Mouse (Mus musculus) heart, postnatal 36 days (tissue): ENCODE data around the gene Tmem255b. TPM values are rescaled to one million over a fixed set of nuclear protein-coding genes. Genes with fewer than 3 reads are reported as not detected.

Source experiments
- DNase-seq, 2 experiments: peaks; one replicate each; pipeline ENCODE4 v3.0.0; 2021 to 2022
- intact Hi-C: fragments of 180-260 bp; cut with DNase I; formaldehyde crosslinking; loops from one replicate; pipeline ENCODE4 v1.15.1; 2025
- total RNA-seq, 2 experiments: library from RNA; stranded (reverse); gene quantifications; 2 replicates each; pipeline ENCODE4 v1.2.3; 2021

The Tmem255b gene
- total RNA-seq = 1 to 10 TPM; 6.3 to 6.7 TPM

DNA sequence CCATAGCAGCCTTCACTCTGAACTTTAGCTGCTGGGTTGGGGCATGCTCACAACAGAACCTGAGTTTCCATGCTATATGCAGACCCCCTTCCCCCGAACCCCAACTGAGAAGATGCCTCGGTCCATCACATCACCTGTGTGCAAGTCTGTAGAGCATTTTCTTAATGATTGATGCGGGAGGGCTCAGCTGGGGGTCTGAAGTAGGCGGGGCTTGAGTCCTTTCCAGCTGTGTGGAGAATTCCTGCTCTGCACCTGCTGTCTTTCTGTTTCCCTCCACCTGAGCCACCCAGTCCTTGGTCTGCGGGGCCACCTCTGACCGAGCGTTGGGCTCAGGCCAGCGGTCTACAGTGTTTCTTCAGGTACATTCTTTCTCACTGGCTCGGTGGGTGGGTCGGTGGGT, at the start of gene Tmem255b:
TSS of gene Tmem255b (plus strand) at position 301 of the 400 bp plus-strand sequence.
- intact Hi-C loops = loop anchor here (2.0 kb wide), 1 partner anchor 22 kb away; no protein-coding TSS in a partner anchor
- no peak for DNase-seq

DNA sequence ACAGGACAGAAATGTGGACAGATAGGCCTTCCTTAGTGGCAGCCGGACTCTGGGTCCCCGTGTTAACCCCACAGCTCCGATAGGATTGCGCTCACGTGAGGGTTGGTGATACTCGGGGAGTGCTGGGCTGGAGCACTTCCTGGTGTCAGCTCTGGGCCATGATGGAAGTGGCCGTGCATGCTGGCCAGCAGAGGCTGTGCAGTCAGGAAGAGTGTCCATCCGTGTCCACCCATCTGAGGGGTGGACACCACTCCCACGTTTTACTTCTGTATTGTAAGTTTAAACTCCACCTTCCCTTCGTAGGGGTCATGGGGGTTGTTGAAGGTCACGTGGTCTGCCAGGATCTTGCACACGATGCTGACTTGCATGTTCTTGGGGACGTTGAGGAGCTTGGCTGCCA, 48.6 kb upstream of the Tmem255b start:
- intact Hi-C loops = no loop called here
- DNase-seq = no peak

DNA sequence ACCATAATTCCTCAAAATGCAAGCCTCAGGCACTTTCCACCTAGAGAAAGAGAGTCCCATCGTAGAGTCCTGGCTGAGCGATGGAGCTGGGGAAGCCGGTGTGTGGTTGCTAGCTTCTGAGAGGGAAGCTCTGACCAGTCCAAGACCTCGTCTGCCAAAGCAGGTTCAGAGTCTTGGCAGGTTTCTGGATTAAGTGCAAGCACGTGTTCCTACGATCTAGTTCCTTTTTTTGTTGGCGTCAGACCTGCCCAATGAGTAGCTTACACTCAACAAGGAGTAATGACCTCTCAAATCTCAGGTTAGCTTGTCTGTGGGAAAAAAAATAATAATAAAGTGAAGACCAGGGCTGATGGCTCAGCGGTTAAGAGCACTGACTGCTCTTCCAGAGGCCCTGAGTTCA, 47.3 kb upstream of the Tmem255b start:
- intact Hi-C loops = no loop called here
- DNase-seq = no peak

DNA sequence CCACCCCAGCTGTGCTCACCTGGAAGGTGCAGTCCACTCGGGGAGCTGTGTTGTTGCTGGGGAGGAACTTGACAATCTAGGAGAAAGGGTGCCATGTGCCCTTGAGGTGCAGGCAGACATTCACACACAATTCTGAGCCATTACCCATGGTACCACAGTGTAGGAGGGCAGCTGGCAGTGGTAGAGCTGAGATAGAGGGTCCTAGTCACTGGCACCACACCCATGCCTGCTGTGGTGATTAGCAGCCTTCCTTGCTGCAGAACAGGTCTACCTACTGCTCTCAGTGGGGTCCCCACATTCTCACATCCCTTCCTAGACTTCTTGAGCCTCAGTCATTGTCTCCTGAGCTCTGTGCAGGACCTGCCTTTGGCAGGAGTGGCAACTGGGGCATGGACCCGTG, 46.2 kb upstream of the Tmem255b start:
- intact Hi-C loops = no loop called here
- no peak for DNase-seq

DNA sequence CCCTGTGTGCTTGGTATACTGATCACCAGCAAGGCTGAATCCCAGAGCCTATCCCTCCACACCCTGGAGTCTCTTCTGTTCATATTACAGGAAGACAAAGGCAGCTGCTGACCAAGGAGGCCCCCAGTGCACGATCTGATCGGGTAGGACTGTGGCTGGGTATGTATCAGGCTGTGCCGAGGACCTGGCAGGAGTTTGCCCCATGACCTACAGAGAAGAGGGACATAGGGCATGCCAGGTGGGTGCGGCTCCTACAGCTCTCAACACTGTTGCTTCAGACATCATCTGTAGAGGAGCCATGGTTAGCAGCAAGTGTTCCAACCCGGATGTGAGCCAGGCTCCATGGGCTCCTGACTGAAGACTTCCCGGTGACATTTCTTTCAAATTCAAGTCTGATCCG, 41.1 kb upstream of the Tmem255b start:
- intact Hi-C loops = no loop called here
- no peak for DNase-seq

DNA sequence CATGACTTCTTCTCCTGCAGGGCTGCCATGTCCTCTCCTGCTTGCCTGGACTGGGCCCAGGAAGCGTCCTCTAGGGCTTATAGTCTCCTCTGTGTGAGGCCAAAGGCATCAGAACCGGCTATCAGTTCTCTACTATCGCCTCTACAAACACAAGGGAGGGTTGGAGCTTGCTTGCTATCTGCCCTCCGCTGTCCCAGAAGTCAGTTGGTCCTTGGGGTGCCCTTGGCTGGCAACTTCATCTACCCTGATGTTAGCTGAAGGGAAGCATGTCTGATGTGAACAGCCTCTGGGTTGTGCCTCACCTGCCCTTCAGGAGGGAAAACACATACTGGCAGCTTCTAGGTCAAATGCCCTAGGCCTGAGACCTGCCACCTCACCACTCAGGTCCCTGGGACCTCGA, 38.3 kb upstream of the Tmem255b start, which contains the start of gene Atp4b:
TSS of gene Atp4b (minus strand) at position 101 of the 400 bp plus-strand sequence.
- intact Hi-C loops = no loop called here
- no peak for DNase-seq

DNA sequence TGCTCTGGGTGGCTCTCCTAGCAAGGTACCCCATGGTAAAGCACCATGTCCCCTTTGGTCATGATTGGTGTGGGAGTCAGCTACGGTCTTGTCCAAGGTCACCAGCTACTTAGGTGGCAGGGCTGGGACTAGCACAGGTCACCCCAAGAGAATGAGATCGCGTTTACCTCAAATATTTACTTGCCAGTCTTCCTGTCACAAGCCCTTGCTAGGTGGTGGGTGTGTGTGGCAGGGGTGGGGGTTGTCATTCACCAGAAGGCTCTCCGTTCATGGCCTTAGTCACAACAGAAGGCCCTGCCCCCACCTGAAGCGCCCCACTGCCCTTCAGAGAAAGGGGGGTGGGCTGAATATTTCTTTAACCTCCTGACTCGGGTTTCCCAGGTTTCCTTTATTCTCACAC, 31.5 kb upstream of the Tmem255b start:
- intact Hi-C loops = no loop called here
- DNase-seq = no peak

DNA sequence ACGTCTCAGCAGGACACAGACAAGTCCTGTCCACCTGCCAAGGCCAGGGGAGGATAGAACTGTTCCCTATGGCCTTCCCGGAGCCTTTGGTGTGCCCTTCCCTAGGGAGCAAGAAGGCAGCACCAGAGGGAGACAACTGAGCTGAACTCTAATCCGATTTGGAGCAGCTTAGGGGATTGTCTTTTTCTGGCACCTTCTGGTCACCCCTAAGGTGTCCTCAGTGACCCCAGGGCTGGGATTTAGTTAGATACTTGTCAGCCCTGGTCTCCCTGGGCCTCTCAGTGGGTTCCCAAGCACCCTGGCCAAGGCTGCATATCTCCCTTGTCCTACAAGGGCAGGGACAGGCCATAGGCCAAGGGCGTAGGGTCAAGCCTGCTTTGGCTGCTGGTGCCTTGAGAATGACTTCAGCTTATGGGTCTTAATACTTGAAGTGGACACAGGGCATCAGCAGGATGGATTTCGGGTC, 30.3 kb upstream of the Tmem255b start, which contains the start of gene Grk1:
TSS of gene Grk1 (plus strand) at position 416 of the 466 bp plus-strand sequence.
- intact Hi-C loops = no loop called here
- no peak for DNase-seq

DNA sequence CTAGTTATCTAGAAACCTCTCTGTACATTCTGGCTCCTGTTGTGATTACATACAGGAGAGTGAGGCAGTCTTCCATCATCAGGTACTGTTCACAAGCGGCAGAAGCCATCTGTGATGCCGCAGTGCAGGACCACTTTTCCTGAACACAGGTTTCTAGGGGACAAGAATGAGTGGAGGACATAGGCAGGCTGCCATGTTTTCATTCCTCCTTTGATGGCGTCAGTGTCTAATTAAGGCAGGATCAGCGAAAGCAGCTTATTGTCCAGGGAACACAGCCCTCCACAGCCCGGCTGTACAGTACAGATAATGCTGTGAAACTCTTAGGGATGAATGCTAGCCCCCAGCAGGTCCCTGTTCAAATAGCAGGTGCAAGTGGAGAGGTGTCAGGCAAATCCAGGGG, 29.0 kb upstream of the Tmem255b start:
- intact Hi-C loops = no loop called here
- DNase-seq = no peak

DNA sequence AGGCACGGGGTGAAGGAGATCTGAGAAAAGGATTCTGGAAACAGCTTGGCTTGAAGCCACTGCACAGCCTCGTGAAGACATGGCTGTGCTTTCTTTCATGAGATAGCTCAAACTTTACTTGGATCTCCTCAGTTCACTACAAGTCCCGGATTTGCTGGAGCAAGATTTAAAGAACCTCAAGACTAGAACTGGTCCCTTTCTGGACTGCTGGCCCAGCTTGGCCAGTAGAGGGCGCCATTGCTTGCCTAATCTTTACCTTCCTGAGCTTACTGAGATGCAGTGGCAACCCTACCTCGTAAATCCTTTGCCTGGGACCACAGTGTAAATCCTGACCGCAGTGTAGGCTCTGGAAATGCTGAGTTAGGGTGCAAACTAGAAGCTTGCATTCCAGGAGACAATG, 23.4 kb upstream of the Tmem255b start:
- peak; percentile 64 to 76 for DNase-seq

DNA sequence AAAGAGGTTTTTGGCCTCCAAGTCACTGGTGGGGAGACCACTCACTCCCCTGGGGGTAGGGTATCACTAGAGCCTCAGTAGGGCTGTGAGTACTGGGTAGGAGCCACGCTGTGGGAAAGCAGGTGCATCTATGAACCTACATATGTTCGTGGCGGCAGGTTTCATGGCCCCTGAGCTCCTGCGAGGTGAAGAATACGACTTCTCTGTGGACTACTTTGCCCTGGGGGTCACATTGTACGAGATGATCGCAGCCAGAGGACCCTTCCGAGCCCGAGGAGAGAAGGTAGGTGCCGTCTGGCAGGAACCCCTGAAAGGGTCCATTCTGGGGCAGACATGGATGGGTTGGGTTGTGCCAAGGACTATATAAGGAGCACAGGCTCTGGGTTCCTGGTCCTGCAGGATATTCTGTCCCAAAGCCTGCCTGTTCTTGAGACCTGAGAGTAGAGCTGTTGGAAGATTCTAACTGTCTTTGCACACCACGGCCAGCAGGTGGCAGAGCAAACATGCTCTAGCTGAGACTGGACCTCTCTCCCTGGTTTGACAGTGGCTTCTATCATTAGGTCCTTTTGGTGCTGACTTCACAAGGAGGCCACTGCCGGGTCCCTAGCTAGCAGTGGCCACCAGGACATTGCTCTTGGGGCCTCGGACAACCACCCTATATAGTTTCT, 22.0 kb upstream of the Tmem255b start:
- DNase-seq = peak; percentile 68 to 72
- intact Hi-C loops = loop anchor here (1.0 to 5.0 kb wide), 5 partner anchors 22 to 340 kb away; partner anchors contain the start of gene Tmem255b

More for the DNA sequence above, 23.4 kb upstream of the Tmem255b start:
- intact Hi-C loops = loop anchor here (2.0 to 5.0 kb wide), 2 partner anchors 121 to 375 kb away; no protein-coding TSS in a partner anchor

DNA sequence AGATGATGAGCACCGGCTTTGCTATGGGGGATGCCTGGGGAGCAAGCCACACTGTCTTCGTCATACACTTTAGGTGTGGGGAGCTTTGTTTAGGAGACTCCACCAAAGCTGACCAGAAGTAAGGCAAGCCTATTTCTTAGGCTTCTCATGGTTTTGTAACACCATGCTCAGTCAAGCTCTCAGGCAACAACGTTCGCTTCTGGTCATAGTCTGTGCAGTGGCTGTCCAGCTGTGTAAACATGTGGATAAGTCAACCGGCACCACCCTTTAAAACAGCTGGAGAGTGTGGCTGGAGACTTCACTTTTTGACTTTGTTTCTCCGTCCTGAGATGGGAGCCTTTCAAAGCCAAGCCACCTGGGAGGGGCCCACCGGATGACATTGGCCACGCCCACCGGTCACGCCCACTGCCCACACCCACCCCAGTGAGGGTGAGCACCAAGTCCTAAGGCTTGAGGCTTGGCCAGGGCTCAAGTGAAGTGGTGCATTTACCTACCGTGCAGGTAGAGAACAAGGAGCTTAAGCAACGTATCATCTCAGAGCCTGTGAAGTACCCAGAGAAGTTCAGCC, 21.1 kb upstream of the Tmem255b start:
- DNase-seq = no peak
- intact Hi-C loops = loop anchor here (1.0 to 5.0 kb wide), 5 partner anchors 21 to 339 kb away; partner anchors contain the start of gene Tmem255b

DNA sequence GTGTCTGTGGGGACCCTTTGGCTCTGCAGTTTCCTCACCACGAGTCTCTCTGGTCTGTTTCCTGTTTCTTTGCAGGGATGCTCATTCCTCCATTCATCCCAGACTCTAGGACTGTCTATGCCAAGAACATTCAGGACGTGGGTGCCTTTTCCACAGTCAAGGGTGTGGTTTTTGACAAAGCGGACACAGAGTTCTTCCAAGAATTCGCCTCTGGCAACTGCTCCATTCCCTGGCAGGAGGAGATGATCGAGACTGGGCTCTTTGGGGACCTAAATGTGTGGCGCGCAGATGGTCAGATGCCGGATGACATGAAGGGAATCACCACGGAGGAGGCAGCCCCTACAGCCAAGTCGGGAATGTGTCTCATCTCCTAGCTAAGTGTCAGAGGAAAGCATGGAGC, 19.1 kb upstream of the Tmem255b start:
- intact Hi-C loops = no loop called here
- DNase-seq = peak in 1 of 2 experiments; percentile 42

DNA sequence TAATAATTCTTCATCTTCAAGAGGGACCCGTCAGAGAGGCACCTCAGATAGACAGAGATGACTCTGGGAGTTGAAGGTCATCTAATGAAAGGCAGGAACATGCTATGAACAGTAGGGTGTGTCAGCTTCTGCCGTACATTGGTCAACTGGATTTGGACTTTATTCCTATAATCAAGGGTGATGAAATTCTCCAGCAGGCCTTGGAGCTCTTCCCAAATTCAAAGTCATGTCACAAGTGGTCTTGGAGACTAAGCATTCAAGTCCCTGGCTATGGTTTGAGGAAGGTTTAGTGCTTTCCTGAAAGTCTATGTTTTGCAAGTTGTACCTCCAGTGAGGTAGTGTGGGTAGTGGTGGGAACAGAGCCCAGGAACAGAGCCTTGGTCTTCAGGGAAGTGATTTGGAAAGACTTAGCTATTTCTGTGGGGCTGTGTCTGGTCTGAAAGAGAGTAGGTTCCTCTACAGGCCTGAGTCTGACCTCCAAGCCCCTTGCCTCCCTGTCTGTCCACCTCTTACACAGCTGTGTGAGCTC, 15.8 kb upstream of the Tmem255b start:
- intact Hi-C loops = no loop called here
- no peak for DNase-seq

DNA sequence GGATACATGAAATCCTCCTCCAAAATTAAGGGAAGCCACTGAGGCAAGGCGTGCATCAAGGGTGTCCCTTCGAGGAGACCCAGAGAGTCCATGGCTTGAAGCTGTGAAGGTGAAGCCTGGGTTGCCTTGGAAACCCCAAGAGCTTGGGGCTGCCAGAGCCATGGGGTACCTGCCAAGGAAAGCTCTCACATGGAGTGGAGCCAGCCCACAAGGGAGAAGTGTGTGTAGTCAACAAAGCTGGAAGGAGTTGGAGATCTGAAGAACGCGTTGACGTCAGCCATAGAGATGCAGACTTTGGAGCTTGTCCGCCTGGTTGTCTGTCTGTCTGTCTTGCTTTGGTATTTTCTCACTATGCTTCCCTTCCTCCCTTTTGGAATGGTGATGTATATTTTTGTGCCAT, 14.0 kb upstream of the Tmem255b start:
- no peak for DNase-seq
- intact Hi-C loops = loop anchor here (10.0 kb wide), 1 partner anchor 516 kb away; no protein-coding TSS in a partner anchor

DNA sequence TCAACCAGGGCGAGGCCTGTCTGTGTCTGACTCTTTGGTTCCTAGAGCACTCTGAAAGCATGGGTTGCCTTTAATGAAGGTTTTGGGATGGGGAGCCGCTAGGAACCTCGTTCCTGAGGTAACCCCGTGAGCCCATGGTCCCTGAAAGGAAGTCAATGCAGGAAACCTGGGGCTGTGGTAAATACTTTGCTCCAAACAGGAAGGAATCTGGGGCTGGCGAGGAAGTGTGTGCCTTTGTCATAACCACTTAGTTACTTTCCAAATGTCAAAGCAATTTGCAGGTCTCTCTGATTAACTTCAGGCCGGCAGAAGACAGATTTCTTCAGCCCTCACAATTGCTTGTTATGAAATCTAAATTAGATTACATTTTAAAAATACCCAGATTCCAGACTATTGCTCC, 7.6 kb upstream of the Tmem255b start:
- DNase-seq = no peak
- intact Hi-C loops = loop anchor here (10.0 kb wide), 1 partner anchor 523 kb away; no protein-coding TSS in a partner anchor

DNA sequence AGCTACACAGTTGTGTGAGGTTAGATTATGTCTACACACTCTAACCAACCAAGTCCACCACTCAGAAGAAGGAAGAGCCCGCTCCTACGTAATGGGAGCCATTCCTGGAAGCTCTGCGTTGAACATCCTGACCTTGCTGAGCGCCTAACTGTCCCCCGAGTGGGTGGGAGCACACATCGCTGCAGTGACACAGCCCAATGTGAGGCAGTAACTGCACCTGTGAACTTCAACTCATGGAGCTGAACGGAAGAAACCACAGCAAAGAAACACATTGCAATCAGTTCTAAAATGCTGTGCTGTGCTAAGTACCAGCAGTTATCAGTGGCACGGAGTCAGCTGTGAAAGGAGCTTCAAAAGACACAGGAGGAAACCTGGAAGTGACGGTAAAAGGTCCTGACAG, 6.8 kb upstream of the Tmem255b start:
- no peak for DNase-seq
- intact Hi-C loops = loop anchor here (10.0 kb wide), 1 partner anchor 523 kb away; no protein-coding TSS in a partner anchor

DNA sequence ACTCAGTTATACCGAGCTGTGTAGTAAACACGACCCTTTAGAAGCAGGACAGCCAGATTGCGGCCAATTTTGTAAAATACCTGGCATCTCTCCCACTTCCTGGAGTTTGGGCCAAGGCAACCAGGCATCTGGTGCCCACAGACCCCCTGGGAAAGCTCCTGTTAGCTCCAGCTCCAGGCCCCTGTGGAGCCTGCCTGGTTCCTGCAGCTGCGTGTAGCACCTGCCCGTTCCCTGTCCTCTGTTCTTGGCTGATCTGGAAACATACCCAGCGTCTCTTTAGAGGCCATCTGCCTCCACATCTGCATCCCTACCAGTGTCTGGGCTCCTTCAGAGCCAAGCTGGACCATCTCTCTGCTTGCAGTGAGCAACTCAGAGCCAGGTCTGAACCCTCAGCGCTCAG, 4.6 kb upstream of the Tmem255b start:
- intact Hi-C loops = no loop called here
- DNase-seq = no peak

DNA sequence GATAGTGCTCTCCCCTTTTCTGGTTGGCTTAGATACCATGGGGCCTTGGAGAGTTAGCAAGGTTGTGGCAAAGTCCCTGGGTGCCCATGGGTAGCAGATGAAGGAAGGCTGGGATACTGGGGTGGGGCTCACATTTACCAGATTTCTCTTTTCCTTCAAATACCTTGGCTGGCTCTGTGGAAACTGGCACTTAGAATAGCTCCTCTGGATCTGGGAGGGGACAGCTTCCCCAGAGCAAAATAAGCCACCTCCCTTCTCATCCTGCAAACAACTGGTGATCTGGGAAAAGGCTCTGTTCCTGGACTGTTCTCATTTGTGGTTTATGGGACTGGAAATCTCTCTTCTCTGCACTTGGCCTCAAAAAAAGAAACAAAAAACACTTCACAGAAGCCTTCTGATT, 4.1 kb upstream of the Tmem255b start:
- no peak for DNase-seq
- intact Hi-C loops = no loop called here

DNA sequence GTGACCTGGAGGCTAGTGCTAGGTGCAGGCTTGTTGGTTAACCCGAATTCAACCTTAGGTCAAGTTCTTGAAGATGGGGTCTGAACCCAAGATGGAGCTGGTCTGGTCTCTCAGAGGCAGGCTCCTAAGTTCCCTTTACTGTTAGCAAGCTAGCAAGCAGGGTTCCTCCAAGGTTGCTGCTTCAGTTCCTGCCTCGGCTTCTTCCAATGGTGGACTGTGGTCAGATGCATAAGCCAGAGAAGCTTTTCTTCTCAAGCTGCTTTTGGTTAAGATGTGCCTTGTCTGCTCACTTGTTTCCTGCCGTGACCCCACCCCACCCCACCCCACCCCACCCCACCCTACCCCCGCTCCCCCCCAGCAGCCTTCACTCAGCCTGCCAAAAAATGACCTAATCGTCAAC, 1.9 kb upstream of the Tmem255b start:
- no peak for DNase-seq
- intact Hi-C loops = no loop called here

DNA sequence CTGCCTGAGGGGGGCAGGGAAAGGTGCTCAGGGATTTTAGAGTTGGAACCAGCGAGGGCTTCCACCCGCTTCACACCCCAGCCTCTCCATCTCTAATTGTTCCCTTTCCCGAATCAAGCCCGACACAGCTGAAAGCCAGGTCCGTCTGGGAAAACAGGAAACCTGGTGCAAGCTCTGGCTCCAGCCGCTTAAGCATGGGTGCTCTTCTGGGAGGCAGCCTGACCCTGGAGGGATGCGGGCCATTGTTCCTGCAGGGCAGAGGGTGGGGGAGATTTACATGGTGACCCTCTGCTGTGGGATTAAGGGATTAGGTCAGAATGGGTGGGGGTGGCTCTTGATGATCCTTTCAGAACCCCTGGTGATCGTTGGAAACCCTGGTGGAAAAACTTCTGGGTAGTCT, 1.1 kb downstream of the Tmem255b start:
- intact Hi-C loops = loop anchor here (2.0 kb wide), 1 partner anchor 19 kb away; no protein-coding TSS in a partner anchor
- no peak for DNase-seq
